Comparison of ENCODE assay signal across 8 mouse cellular contexts in the genomic region with DNA sequence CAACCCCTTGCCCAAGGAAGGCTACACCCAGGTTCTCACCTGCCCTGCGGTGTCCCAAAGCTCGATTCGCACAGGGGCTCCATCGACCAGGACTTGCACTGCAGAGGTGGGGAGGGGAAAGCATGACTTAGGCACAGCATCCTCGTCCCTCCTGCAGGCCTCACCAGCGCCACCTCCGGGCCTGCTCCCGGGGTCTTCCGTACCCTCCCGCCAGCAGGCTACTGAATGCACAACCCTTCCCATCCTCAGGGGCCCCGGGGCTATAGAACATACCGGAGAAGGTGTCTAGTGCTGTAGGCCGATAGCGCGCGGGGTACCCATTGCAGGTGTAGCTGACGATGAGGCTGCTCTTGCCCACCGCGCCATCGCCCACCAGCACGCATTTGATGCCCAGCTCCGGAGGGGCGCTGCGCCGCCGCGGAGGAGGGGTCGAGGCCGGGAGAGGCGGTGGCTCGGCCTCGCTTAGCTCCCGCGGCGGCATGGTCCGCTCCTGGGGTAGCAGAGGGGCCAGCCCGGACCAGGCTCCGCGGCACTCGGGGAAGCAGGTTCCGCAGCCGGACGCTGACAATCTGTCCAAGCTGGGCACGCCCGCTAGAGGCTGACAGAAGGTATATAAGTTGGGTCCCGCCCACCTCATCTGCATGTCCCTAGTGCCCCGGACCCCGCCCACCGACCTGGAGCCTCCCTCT. TPM values are rescaled to one million over a fixed set of nuclear protein-coding genes. Genes with fewer than 3 reads are reported as not detected.
DNase-seq lines count a peak whose midpoint lies in the region; ATAC-seq and TF ChIP-seq lines count a peak whose summit lies in the region.

A gene (minus strand): TSS at position 630 of the 689 bp plus-strand sequence.

- peak within 1 kb of the TSS; percentile 66 for H3K4me3 ChIP-seq in heart, embryonic 16.5 days (ENCODE audit: low read length)
- H3K4me3 ChIP-seq in liver, postnatal 0 days (ENCODE audit: low read depth, low read length), result peak within 1 kb of the TSS; percentile 61
- peak within 1 kb of the TSS; percentile 67 for H3K4me3 ChIP-seq in neural tube, embryonic 12.5 days

- H3K36me3 ChIP-seq in heart, embryonic 16.5 days (ENCODE audit: control insufficient read depth, insufficient read depth), result no peaks in the 10 kb centered on the region
- no peaks in the 10 kb centered on the region for H3K36me3 ChIP-seq in liver, postnatal 0 days (replicated peaks; ENCODE audit: insufficient read depth, low read length)
- no peaks in the 10 kb centered on the region for H3K36me3 ChIP-seq in neural tube, embryonic 12.5 days

- peak; percentile 34; the same call in 1 of the 2 replicates for TF ChIP-seq CTCF in liver, postnatal 0 days (IDR thresholded peaks at IDR 0.05; ENCODE audit: low read depth)

- WGBS in heart, embryonic 16.5 days, result under 1% methylated on average over 48 of the region's 49 CpGs
- 2% methylated on average over 45 of the region's 49 CpGs for WGBS in liver, postnatal 0 days (ENCODE audit: insufficient replicate concordance)
- WGBS in neural tube, embryonic 12.5 days, result under 1% methylated on average over 49 of the region's 49 CpGs

- peak within 1 kb of the TSS; percentile 96 for H3K4me2 ChIP-seq in heart, embryonic 16.5 days (ENCODE audit: low read depth, low read length)
- peak within 1 kb of the TSS; percentile 97 for H3K4me2 ChIP-seq in liver, postnatal 0 days (ENCODE audit: low read depth, low read length)
- peak within 1 kb of the TSS; percentile 94 for H3K4me2 ChIP-seq in neural tube, embryonic 12.5 days (replicated peaks)

- H3K4me1 ChIP-seq in heart, embryonic 16.5 days (ENCODE audit: control insufficient read depth, insufficient read depth, low read length), result 0 out of 2 replicates have a peak, but pooled peaks cover 2% of the 10 kb centered on the region
- H3K4me1 ChIP-seq in liver, postnatal 0 days (ENCODE audit: insufficient read depth), result peaks cover 7% of the 10 kb centered on the region
- 0 out of 2 replicates have a peak, but pooled peaks cover 3% of the 10 kb centered on the region for H3K4me1 ChIP-seq in neural tube, embryonic 12.5 days

- peaks cover 11% of the 10 kb centered on the region for H3K27me3 ChIP-seq in heart, embryonic 16.5 days (ENCODE audit: control insufficient read depth, insufficient read depth, low read length)
- H3K27me3 ChIP-seq in liver, postnatal 0 days (ENCODE audit: insufficient read depth, low read length), result peaks cover 9% of the 10 kb centered on the region; the same call in 1 of the 2 replicates
- H3K27me3 ChIP-seq in neural tube, embryonic 12.5 days (replicated peaks), result peaks cover 16% of the 10 kb centered on the region

- H3K27ac ChIP-seq in heart, embryonic 16.5 days (ENCODE audit: low read length), result no peak within 1 kb of the TSS
- no peak within 1 kb of the TSS for H3K27ac ChIP-seq in liver, postnatal 0 days (ENCODE audit: low read depth)
- H3K27ac ChIP-seq in neural tube, embryonic 12.5 days, result no peak within 1 kb of the TSS

- TF ChIP-seq EP300 in liver, postnatal 0 days (IDR thresholded peaks at IDR 0.05; ENCODE audit: low read depth), result no peak

- H3K9me3 ChIP-seq in heart, embryonic 16.5 days (replicated peaks; ENCODE audit: control insufficient read depth, low read length), result no peaks in the 10 kb centered on the region
- no peaks in the 10 kb centered on the region for H3K9me3 ChIP-seq in liver, postnatal 0 days (ENCODE audit: low read length)
- H3K9me3 ChIP-seq in neural tube, embryonic 12.5 days, result no peaks in the 10 kb centered on the region

- DNase-seq in B cell, adult 2 months, result peak; percentile 73 to 77
- DNase-seq in adrenal gland, adult 18-20 months (ENCODE audit: low spot score in 2 of 2), result peak; percentile 32 to 46
- peak; percentile 88 for DNase-seq in embryo, embryonic 11 days
- DNase-seq in kidney, postnatal 36 days, result peak; percentile 83 to 88
- DNase-seq in liver, postnatal 0 days, result peak; percentile 82
- peak; percentile 60 for DNase-seq in thymus, postnatal 0 days (ENCODE audit: low spot score)

- peak; percentile 71; the same call in 1 of the 2 replicates for ATAC-seq in heart, embryonic 16.5 days (replicated peaks; ENCODE audit: extremely low read depth, insufficient read depth, low FRiP score)
- ATAC-seq in liver, postnatal 0 days, result no peak; the same call in 1 of the 2 replicates
- peak; percentile 87 for ATAC-seq in neural tube, embryonic 12.5 days (ENCODE audit: low FRiP score, low read depth)

- H3K9ac ChIP-seq in heart, embryonic 16.5 days (ENCODE audit: low read length), result peak within 1 kb of the TSS; percentile 63
- H3K9ac ChIP-seq in liver, postnatal 0 days (replicated peaks), result peak within 1 kb of the TSS; percentile 64
- H3K9ac ChIP-seq in neural tube, embryonic 12.5 days, result peak within 1 kb of the TSS; percentile 64

RNA-seq across cellular contexts. Expression of the gene that starts here (rescaled TPM):
- total RNA-seq in adrenal gland, adult 18-20 months (2021), result under 1 TPM; 0.17 to 0.74 TPM
- polyA plus RNA-seq in heart, embryonic 16.5 days (2015; fragmentation: Nextera tagmentation; extraction: Ambion mirVana), result 1.0 and 1.3 TPM in 2 replicates
- polyA plus RNA-seq in liver, postnatal 0 days (2015; fragmentation: Nextera tagmentation; extraction: Ambion mirVana), result not detected in 2 replicates
- polyA plus RNA-seq in neural tube, embryonic 12.5 days (2016; fragmentation: Nextera tagmentation; extraction: Ambion mirVana), result 8.4 and 9.3 TPM in 2 replicates
- polyA plus RNA-seq in thymus, postnatal 0 days (2015; fragmentation: Nextera tagmentation; extraction: Ambion mirVana), result 3.9 and 4.2 TPM in 2 replicates

Comparison
In these comparisons a context has a peak if more than half of its experiments do, and no peak if none do; other contexts are left out.
1. Peak in DNase-seq in adrenal gland, adult 18-20 months; RNA of the gene not detected or under 1 TPM.
2. Peak in DNase-seq, H3K4me3 ChIP-seq, H3K9ac ChIP-seq and H3K4me2 ChIP-seq in liver, postnatal 0 days; RNA of the gene not detected or under 1 TPM.